Mouse (Mus musculus) MEL (cell line): ENCODE results near the gene Dapp1. TPM values are rescaled to one million over a fixed set of nuclear protein-coding genes. Genes with fewer than 3 reads are reported as not detected.

Experiments
- DNase-seq: peaks from one replicate; pipeline ENCODE4 v3.0.0; 2011; ENCODE audit warnings: low read depth, low spot score
- H3K27ac ChIP-seq: 2 replicates; pipeline ENCODE4 v1.5.1; 2012; ENCODE audit warnings: low read depth, mild to moderate bottlenecking, control low read depth, low read length, moderate library complexity; ENCODE audit not compliant: control insufficient read depth
- H3K27me3 ChIP-seq, 2 experiments: fragments of 150-350 bp in 1 of 2; sonication (generic) in 1 of 2; 2 replicates each; pipeline ENCODE4 v1.6.1; 2012; ENCODE audit warnings: low read length in 2 of 2, mild to moderate bottlenecking in 2 of 2, improper control_type of control experiment in 1 of 2, moderate library complexity in 1 of 2; ENCODE audit not compliant: insufficient read depth in 2 of 2, control insufficient read depth in 1 of 2
- H3K36me3 ChIP-seq, 2 experiments: 2 replicates each; pipeline ENCODE4 v1.6.1; 2012 to 2014; ENCODE audit warnings: low read length in 2 of 2, improper control_type of control experiment in 1 of 2, inconsistent platforms in 1 of 2, mild to moderate bottlenecking in 1 of 2; ENCODE audit not compliant: insufficient read depth in 2 of 2, control insufficient read depth in 1 of 2
- H3K4me1 ChIP-seq, 2 experiments: fragments of 150-350 bp in 1 of 2; sonication (generic) in 1 of 2; 2 replicates each; pipeline ENCODE4 v1.6.1; 2012; ENCODE audit warnings: low read length in 2 of 2, improper control_type of control experiment in 1 of 2, mild to moderate bottlenecking in 1 of 2; ENCODE audit not compliant: insufficient read depth in 2 of 2, control insufficient read depth in 1 of 2
- H3K4me3 ChIP-seq, 2 experiments: fragments of 150-350 bp in 1 of 2; sonication (generic) in 1 of 2; 2 replicates each; pipeline ENCODE4 v1.5.1; 2012; ENCODE audit warnings: low read depth in 2 of 2, low read length in 2 of 2, mild to moderate bottlenecking in 2 of 2, moderate library complexity in 2 of 2, control low read depth in 1 of 2, improper control_type of control experiment in 1 of 2; ENCODE audit not compliant: control insufficient read depth in 1 of 2, insufficient read depth in 1 of 2
- H3K79me2 ChIP-seq: 2 replicates; pipeline ENCODE4 v1.6.1; 2012; ENCODE audit warnings: mild to moderate bottlenecking, low read length, moderate library complexity; ENCODE audit not compliant: control insufficient read depth, poor library complexity, insufficient read depth
- H3K9ac ChIP-seq: 2 replicates; pipeline ENCODE4 v1.6.1; 2012; ENCODE audit warnings: low read depth, mild to moderate bottlenecking, control low read depth, low read length, moderate library complexity; ENCODE audit not compliant: control insufficient read depth, poor library complexity, severe bottlenecking
- H3K9me3 ChIP-seq: fragments of 150-350 bp; sonication (generic); replicated peaks from 2 replicates; pipeline ENCODE4 v1.6.1; 2012; ENCODE audit warnings: mild to moderate bottlenecking, low read length, improper control_type of control experiment, moderate library complexity; ENCODE audit not compliant: insufficient read depth
- BHLHE40 ChIP-seq: IDR thresholded peaks from 2 replicates; pipeline ENCODE4 v1.6.1; 2012; ENCODE audit warnings: low read depth, mild to moderate bottlenecking, inconsistent platforms, low read length, improper control_type of control experiment, borderline replicate concordance
- CHD1 ChIP-seq: IDR thresholded peaks from 2 replicates; pipeline ENCODE4 v1.6.1; 2012; ENCODE audit warnings: low read depth, mild to moderate bottlenecking, inconsistent platforms, low read length, improper control_type of control experiment
- CHD2 ChIP-seq: IDR thresholded peaks from 2 replicates; pipeline ENCODE4 v1.6.1; 2011; ENCODE audit warnings: low read length, improper control_type of control experiment
- CTCF ChIP-seq, 3 experiments: IDR thresholded peaks in 2 of 3; conservative IDR thresholded peaks in 1 of 3; 2 replicates each; pipeline ENCODE4 v1.5.1; 2011 to 2012; ENCODE audit warnings: low read length in 3 of 3, low read depth in 2 of 3, mild to moderate bottlenecking in 2 of 3, improper control_type of control experiment in 1 of 3, inconsistent platforms in 1 of 3, mixed read lengths in 1 of 3, moderate library complexity in 1 of 3; ENCODE audit not compliant: control insufficient read depth in 1 of 3, insufficient read depth in 1 of 3, poor library complexity in 1 of 3, severe bottlenecking in 1 of 3
- E2F4 ChIP-seq: IDR thresholded peaks from 2 replicates; pipeline ENCODE4 v1.6.1; 2011; ENCODE audit warnings: low read depth, low read length, improper control_type of control experiment, borderline replicate concordance
- ELF1 ChIP-seq: IDR thresholded peaks from 2 replicates; pipeline ENCODE4 v1.6.1; 2014; ENCODE audit warnings: low read depth, mild to moderate bottlenecking, inconsistent platforms, low read length, improper control_type of control experiment, moderate library complexity
- EP300 ChIP-seq, 2 experiments: IDR thresholded peaks; 2 replicates each; pipeline ENCODE4 v1.6.1; 2011; ENCODE audit warnings: improper control_type of control experiment in 2 of 2, low read length in 2 of 2, low read depth in 1 of 2, mild to moderate bottlenecking in 1 of 2
- GABPA ChIP-seq: IDR thresholded peaks from 2 replicates; pipeline ENCODE4 v1.6.1; 2012; ENCODE audit warnings: low read depth, mild to moderate bottlenecking, inconsistent platforms, low read length, improper control_type of control experiment, moderate library complexity
- GATA1 ChIP-seq: IDR thresholded peaks from 2 replicates; pipeline ENCODE4 v1.6.1; 2011; ENCODE audit warnings: low read depth, low read length, improper control_type of control experiment
- HCFC1 ChIP-seq: IDR thresholded peaks from 2 replicates; pipeline ENCODE4 v1.6.1; 2012; ENCODE audit warnings: low read depth, mild to moderate bottlenecking, inconsistent platforms, low read length, improper control_type of control experiment, moderate library complexity
- JUND ChIP-seq: IDR thresholded peaks from 2 replicates; pipeline ENCODE4 v1.6.1; 2011; ENCODE audit warnings: low read depth, mild to moderate bottlenecking, improper control_type of control experiment, low read length
- KAT2A ChIP-seq: conservative IDR thresholded peaks from 2 replicates; pipeline ENCODE4 v1.6.1; 2012; ENCODE audit warnings: low read depth, low read length, improper control_type of control experiment, inconsistent platforms
- MAFK ChIP-seq: IDR thresholded peaks from 2 replicates; pipeline ENCODE4 v1.6.1; 2011; ENCODE audit warnings: low read depth, mild to moderate bottlenecking, low read length, improper control_type of control experiment, borderline replicate concordance
- MAX ChIP-seq: IDR thresholded peaks from 2 replicates; pipeline ENCODE4 v1.6.1; 2011; ENCODE audit warnings: low read length, improper control_type of control experiment
- MAZ ChIP-seq: IDR thresholded peaks from 2 replicates; pipeline ENCODE4 v1.6.1; 2012; ENCODE audit warnings: low read depth, mild to moderate bottlenecking, inconsistent platforms, low read length, improper control_type of control experiment
- MEF2A ChIP-seq: IDR thresholded peaks from 2 replicates; pipeline ENCODE4 v1.6.1; 2014; ENCODE audit warnings: low read depth, mild to moderate bottlenecking, inconsistent platforms, low read length, improper control_type of control experiment; ENCODE audit not compliant: poor library complexity, insufficient replicate concordance, severe bottlenecking; ENCODE audit errors: extremely low read depth
- MXI1 ChIP-seq: IDR thresholded peaks from 2 replicates; pipeline ENCODE4 v1.6.1; 2011; ENCODE audit warnings: mild to moderate bottlenecking, low read depth, low read length, improper control_type of control experiment
- MYB ChIP-seq: IDR thresholded peaks from 2 replicates; pipeline ENCODE4 v1.6.1; 2011; ENCODE audit warnings: mild to moderate bottlenecking, low read depth, low read length, improper control_type of control experiment
- MYC ChIP-seq: IDR thresholded peaks from 2 replicates; pipeline ENCODE4 v1.6.1; 2011; ENCODE audit warnings: low read depth, mild to moderate bottlenecking, low read length, improper control_type of control experiment, moderate library complexity
- NELFE ChIP-seq: IDR thresholded peaks from 2 replicates; pipeline ENCODE4 v1.6.1; 2011; ENCODE audit warnings: low read depth, low read length, improper control_type of control experiment
- NRF1 ChIP-seq: IDR thresholded peaks from 2 replicates; pipeline ENCODE4 v1.6.1; 2014; ENCODE audit warnings: low read depth, mild to moderate bottlenecking, inconsistent platforms, low read length, improper control_type of control experiment, moderate library complexity; ENCODE audit not compliant: poor library complexity, insufficient read depth, severe bottlenecking
- POLR2A ChIP-seq, 2 experiments: IDR thresholded peaks; 2 replicates each; pipeline ENCODE4 v1.6.1; 2011 to 2012; ENCODE audit warnings: low read length in 2 of 2, mild to moderate bottlenecking in 2 of 2, control low read depth in 1 of 2, improper control_type of control experiment in 1 of 2, low read depth in 1 of 2, moderate library complexity in 1 of 2; ENCODE audit not compliant: control insufficient read depth in 1 of 2, insufficient read depth in 1 of 2, poor library complexity in 1 of 2
- POLR2AphosphoS2 ChIP-seq: IDR thresholded peaks from 2 replicates; pipeline ENCODE4 v1.6.1; 2011; ENCODE audit warnings: low read length, improper control_type of control experiment
- POLR2AphosphoS5 ChIP-seq: IDR thresholded peaks from 2 replicates; pipeline ENCODE4 v1.6.1; 2012; ENCODE audit warnings: low read depth, borderline replicate concordance, mild to moderate bottlenecking, inconsistent platforms, low read length, moderate library complexity, mixed read lengths
- RAD21 ChIP-seq: IDR thresholded peaks from 2 replicates; pipeline ENCODE4 v1.6.1; 2011; ENCODE audit warnings: mild to moderate bottlenecking, low read depth, low read length, improper control_type of control experiment
- SIN3A ChIP-seq: IDR thresholded peaks from 2 replicates; pipeline ENCODE4 v1.6.1; 2012; ENCODE audit warnings: low read length, improper control_type of control experiment, inconsistent platforms
- SMC3 ChIP-seq: IDR thresholded peaks from 2 replicates; pipeline ENCODE4 v1.6.1; 2011; ENCODE audit warnings: low read depth, low read length, improper control_type of control experiment
- UBTF ChIP-seq: IDR thresholded peaks from 2 replicates; pipeline ENCODE4 v1.6.1; 2012; ENCODE audit warnings: low read depth, mild to moderate bottlenecking, inconsistent platforms, low read length, improper control_type of control experiment, moderate library complexity, borderline replicate concordance; ENCODE audit not compliant: insufficient read depth
- USF1 ChIP-seq: IDR thresholded peaks from 2 replicates; pipeline ENCODE4 v1.6.1; 2014; ENCODE audit warnings: low read depth, mild to moderate bottlenecking, inconsistent platforms, low read length, improper control_type of control experiment, moderate library complexity
- USF2 ChIP-seq, 2 experiments: IDR thresholded peaks; 2 replicates each; pipeline ENCODE4 v1.6.1; 2011 to 2012; ENCODE audit warnings: improper control_type of control experiment in 2 of 2, low read length in 2 of 2, borderline replicate concordance in 1 of 2, inconsistent platforms in 1 of 2, low read depth in 1 of 2, mild to moderate bottlenecking in 1 of 2; ENCODE audit not compliant: insufficient read depth in 1 of 2
- ZC3H11A ChIP-seq: IDR thresholded peaks from 2 replicates; pipeline ENCODE4 v1.6.1; 2012; ENCODE audit warnings: low read depth, mild to moderate bottlenecking, inconsistent platforms, low read length, improper control_type of control experiment
- ZKSCAN1 ChIP-seq: IDR thresholded peaks from 2 replicates; pipeline ENCODE4 v1.6.1; 2012; ENCODE audit warnings: low read depth, mild to moderate bottlenecking, inconsistent platforms, low read length, improper control_type of control experiment, moderate library complexity
- ZMIZ1 ChIP-seq: IDR thresholded peaks from 2 replicates; pipeline ENCODE4 v1.6.1; 2012; ENCODE audit warnings: low read depth, mild to moderate bottlenecking, inconsistent platforms, low read length, improper control_type of control experiment, moderate library complexity
- ZNF384 ChIP-seq: IDR thresholded peaks from 2 replicates; pipeline ENCODE4 v1.6.1; 2012; ENCODE audit warnings: low read depth, mild to moderate bottlenecking, inconsistent platforms, low read length, improper control_type of control experiment
- polyA plus RNA-seq, 2 experiments: library from polyadenylated mRNA; stranded (reverse) in 1 of 2; unstranded in 1 of 2; fragments of >175 nt in 1 of 2; fragments of >200 nt in 1 of 2; gene quantifications; 2 replicates each; pipeline versions ENCODE4 v1.2.1 to v1.2.4; 2012; ENCODE audit warnings: low replicate concordance in 2 of 2, low read depth in 1 of 2; ENCODE audit not compliant: insufficient read length in 2 of 2, insufficient read depth in 1 of 2, missing spikeins in 1 of 2
- total RNA-seq: library from RNA; depleted of rRNA; stranded (reverse); fragments of 300-350 nt; gene quantifications from 2 replicates; pipeline ENCODE4 v1.2.3, GENCODE M21; 2012

The Dapp1 gene
- total and polyA plus RNA-seq, 3 experiments = 45.7 to 91.5 (median 67.3) TPM

- Histone ChIP-seq H3K27ac (peak overlapping the region; percentile 11; the same call in 1 of the 2 replicates), H3K4me1 (peaks cover 0 to 10% of the 10 kb centered on the region in 2 experiments; a peak in 2 of 4 replicates)
- no peak for TF ChIP-seq NELFE
- TF ChIP-seq ZC3H11A = peak; percentile 91
- peak in 1 of 2 experiments; percentile 17; a peak in 1 of 4 replicates for TF ChIP-seq EP300 (IDR thresholded peaks at IDR 0.05; ENCODE audit: low read depth in 1 of 2, low read length in 2 of 2)
- no peak for TF ChIP-seq MAFK
- TF ChIP-seq MAX = no peak
- peak; percentile 62 for TF ChIP-seq SIN3A
- TF ChIP-seq BHLHE40 = no peak
- TF ChIP-seq MYC = peak; percentile 59; the same call in 1 of the 2 replicates
- no peak for TF ChIP-seq JUND
- peak in 2 of 3 experiments; percentile 83 to 97 for TF ChIP-seq CTCF (IDR thresholded peaks at IDR 0.05 in 2 of 3, conservative IDR thresholded peaks at IDR 0.05 in 1 of 3; ENCODE audit: control insufficient read depth in 1 of 3, insufficient read depth in 1 of 3, low read depth in 2 of 3, low read length in 3 of 3, poor library complexity in 1 of 3, severe bottlenecking in 1 of 3)
- no peak for TF ChIP-seq ZMIZ1
- TF ChIP-seq NRF1 = no peak
- no peak for TF ChIP-seq KAT2A
- TF ChIP-seq CHD2 = no peak
- no peak for TF ChIP-seq USF1
- TF ChIP-seq POLR2A (IDR thresholded peaks at IDR 0.05; ENCODE audit: control insufficient read depth in 1 of 2, insufficient read depth in 1 of 2, low read depth in 1 of 2, low read length in 2 of 2, poor library complexity in 1 of 2) = no peak
- TF ChIP-seq MEF2A = no peak
- peak; percentile 29; the same call in 1 of the 2 replicates for TF ChIP-seq MAZ
- no peak for TF ChIP-seq GABPA
- TF ChIP-seq POLR2AphosphoS5 = no peak
- TF ChIP-seq USF2 (IDR thresholded peaks at IDR 0.05; ENCODE audit: borderline replicate concordance in 1 of 2, insufficient read depth in 1 of 2, low read depth in 1 of 2, low read length in 2 of 2) = no peak
- no peak for TF ChIP-seq CHD1
- no peak for TF ChIP-seq UBTF
- TF ChIP-seq ZKSCAN1 = no peak
- 0 out of 2 replicates have a peak, but pooled peaks have one; percentile 34 for TF ChIP-seq ELF1
- no peak for TF ChIP-seq MXI1
- TF ChIP-seq HCFC1 = peak; percentile 46; the same call in 1 of the 2 replicates
- no peak for TF ChIP-seq POLR2AphosphoS2
- TF ChIP-seq RAD21 = peak; percentile 93
- no peak for TF ChIP-seq E2F4
- 0 out of 2 replicates have a peak, but pooled peaks have one; percentile 12 for TF ChIP-seq GATA1
- TF ChIP-seq MYB = no peak
- TF ChIP-seq SMC3 = peak; percentile 98
- TF ChIP-seq ZNF384 = peak; percentile 27; the same call in 1 of the 2 replicates
- TF ChIP-seq, all 39 proteins: peak for 12
- H3K79me2 ChIP-seq = no peaks in the 10 kb centered on the region
- H3K4me3 ChIP-seq = no peak overlapping the region; a peak in 1 of 4 replicates
- peaks cover 0 to 7% of the 10 kb centered on the region in 2 experiments; a peak in 1 of 4 replicates for H3K36me3 ChIP-seq
- DNase-seq = peak; percentile 94
- no peaks in the 10 kb centered on the region for H3K27me3 ChIP-seq
- H3K9me3 ChIP-seq = no peaks in the 10 kb centered on the region
- H3K9ac ChIP-seq = peak overlapping the region; percentile 49
Observed at GRCm38 (mm10) chr3:137991183-137991582, 9.8 kb upstream of the Dapp1 start.
